Mouse (Mus musculus) forebrain, postnatal 0 days (tissue): ENCODE results near the gene Crocc2. TPM values are rescaled to one million over a fixed set of nuclear protein-coding genes. Genes with fewer than 3 reads are reported as not detected.

ENCODE experiments used
- ATAC-seq: fragments of 200-750 bp; cut with Nextera tagmentation; 2 replicates; pipeline ENCODE4 v1.8.0; 2017; ENCODE audit warnings: mild to moderate bottlenecking, moderate library complexity
- DNase-seq: peaks from one replicate; pipeline ENCODE4 v3.0.0-alpha.2; 2015
- H3K27ac ChIP-seq: fragments of 300-500 bp; sonication (generic); 2 replicates; pipeline ENCODE4 v1.5.1; 2014; ENCODE audit warnings: low read depth, mild to moderate bottlenecking, antibody characterized with exemption, low read length, moderate library complexity, mixed read lengths
- H3K27me3 ChIP-seq: fragments of 300-500 bp; sonication (generic); 2 replicates; pipeline ENCODE4 v1.6.1; 2014; ENCODE audit warnings: mild to moderate bottlenecking, low read length, mixed read lengths; ENCODE audit not compliant: insufficient read depth
- H3K36me3 ChIP-seq: fragments of 300-500 bp; sonication (generic); 2 replicates; pipeline ENCODE4 v1.6.1; 2014; ENCODE audit warnings: mild to moderate bottlenecking, moderate library complexity; ENCODE audit not compliant: insufficient read depth
- H3K4me1 ChIP-seq: fragments of 300-500 bp; sonication (generic); 2 replicates; pipeline ENCODE4 v1.6.1; 2014; ENCODE audit warnings: antibody characterized with exemption; ENCODE audit not compliant: insufficient read depth
- H3K4me2 ChIP-seq: fragments of 300-500 bp; sonication (generic); 2 replicates; pipeline ENCODE4 v1.6.1; 2014; ENCODE audit warnings: low read depth, mild to moderate bottlenecking, moderate library complexity
- H3K4me3 ChIP-seq: fragments of 300-500 bp; sonication (generic); 2 replicates; pipeline ENCODE4 v1.5.1; 2014; ENCODE audit warnings: low read depth, low read length, mixed read lengths
- H3K9ac ChIP-seq: fragments of 300-500 bp; sonication (generic); 2 replicates; pipeline ENCODE4 v1.6.1; 2014; ENCODE audit warnings: mild to moderate bottlenecking
- H3K9me3 ChIP-seq: fragments of 300-500 bp; sonication (generic); 2 replicates; pipeline ENCODE4 v1.6.1; 2016; ENCODE audit warnings: low read length
- CTCF ChIP-seq: sonication (generic); IDR thresholded peaks from 2 replicates; pipeline ENCODE4 v1.5.1; 2016; ENCODE audit warnings: antibody characterized with exemption, control low read depth, low read depth
- WGBS: fragments of 180-500 bp; shearing (Covaris S2); extraction: QIAGEN DNeasy Blood & Tissue Kit; methylation state at CpG from one replicate; pipeline ENCODE4 v1.1.7; 2014; 5-methylcytosine and 5-hydroxymethylcytosine counted together
- polyA plus RNA-seq: library from polyadenylated mRNA; unstranded; fragments of >200 nt; fragmentation: Nextera tagmentation; extraction: Ambion mirVana; gene quantifications from 2 replicates; pipeline ENCODE4 v1.2.1, GENCODE M21; 2015
- total RNA-seq: library from RNA; depleted of rRNA; stranded (reverse); fragments of >200 nt; gene quantifications from 2 replicates; pipeline ENCODE4 v1.2.3, GENCODE M21; 2014

The Crocc2 gene
- total and polyA plus RNA-seq, 2 experiments from 2014 or later = 0.92 to 2.7 TPM

DNA sequence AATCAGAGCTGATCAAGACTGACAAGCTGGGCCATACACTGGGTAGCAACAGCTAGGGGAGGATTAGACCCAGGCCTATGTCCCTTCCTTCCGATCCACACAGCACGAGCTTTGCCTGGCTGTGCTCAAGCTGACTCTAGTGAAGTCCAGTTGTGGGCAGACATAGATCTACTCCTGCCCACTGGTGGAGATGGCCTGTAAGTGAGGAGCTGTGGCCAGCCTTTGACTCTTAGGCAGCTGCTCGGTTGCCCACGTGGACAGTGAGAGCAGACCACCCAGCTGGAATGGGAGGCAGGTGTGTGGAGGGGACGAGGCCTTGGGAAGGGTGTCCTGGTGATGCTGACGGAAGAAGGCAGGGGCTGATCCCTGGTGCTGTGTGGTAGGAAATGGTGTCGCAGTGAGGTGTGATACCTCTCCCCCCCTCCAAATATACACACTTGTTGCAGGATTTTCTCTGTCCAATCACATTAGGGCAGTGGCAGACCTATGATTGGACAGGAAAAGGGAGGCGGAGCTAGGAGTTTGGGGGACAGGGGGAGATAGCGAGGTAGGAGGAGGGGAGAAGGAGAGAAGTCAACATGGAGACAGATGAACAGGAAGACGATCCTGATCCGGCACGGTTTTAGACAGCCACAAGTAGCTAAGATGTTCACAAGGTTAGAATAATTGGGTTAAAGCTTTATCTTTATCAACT lies 37.9 kb downstream of the Crocc2 start:
- H3K36me3 ChIP-seq = no peaks in the 10 kb centered on the region
- TF ChIP-seq CTCF = peak; percentile 25; the same call in 1 of the 2 replicates
- 58% methylated on average over 12 of the region's 12 CpGs for WGBS
- H3K4me1 ChIP-seq = no peaks in the 10 kb centered on the region; the same call in 1 of the 2 replicates
- H3K9ac ChIP-seq = no peak overlapping the region
- H3K27me3 ChIP-seq = no peaks in the 10 kb centered on the region
- no peak for DNase-seq
- no peak for ATAC-seq
- no peak overlapping the region for H3K27ac ChIP-seq
- H3K4me2 ChIP-seq = no peak overlapping the region
- H3K4me3 ChIP-seq = no peak overlapping the region
- no peaks in the 10 kb centered on the region for H3K9me3 ChIP-seq

DNA sequence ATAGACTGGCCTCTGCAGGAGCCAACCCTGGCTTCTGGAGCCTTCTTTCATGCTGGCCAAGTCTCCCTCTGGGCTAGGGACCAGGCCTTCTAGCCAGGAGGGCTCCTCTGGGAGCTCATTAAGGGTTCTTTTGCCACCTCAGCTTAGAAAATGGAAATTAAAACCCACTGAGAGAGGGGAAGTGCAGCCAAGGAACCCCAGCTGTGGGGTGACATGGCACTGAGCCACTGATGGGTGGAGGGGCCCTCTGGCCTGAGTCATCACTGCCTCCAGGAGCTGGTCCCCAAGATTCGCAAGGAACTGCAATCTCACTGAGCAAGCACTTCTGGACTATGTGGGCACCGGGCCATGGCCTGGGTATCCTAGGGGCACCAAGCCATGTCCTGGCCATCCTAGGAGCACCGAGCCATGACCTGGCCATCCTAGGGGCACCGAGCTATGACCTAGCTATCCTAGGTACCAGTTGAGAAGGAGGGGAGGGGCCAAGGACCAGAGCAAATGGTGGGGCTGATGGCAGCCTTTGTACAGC lies 39.1 kb downstream of the Crocc2 start:
- ATAC-seq = no peak
- 85% methylated on average over 4 of the region's 4 CpGs for WGBS
- Histone ChIP-seq H3K27ac (no peak overlapping the region), H3K27me3 (no peaks in the 10 kb centered on the region), H3K4me1 (no peaks in the 10 kb centered on the region; the same call in 1 of the 2 replicates), H3K9ac (no peak overlapping the region), H3K4me2 (no peak overlapping the region), H3K36me3 (no peaks in the 10 kb centered on the region), H3K9me3 (no peaks in the 10 kb centered on the region), H3K4me3 (no peak overlapping the region)
- DNase-seq = no peak
- TF ChIP-seq CTCF = no peak

DNA sequence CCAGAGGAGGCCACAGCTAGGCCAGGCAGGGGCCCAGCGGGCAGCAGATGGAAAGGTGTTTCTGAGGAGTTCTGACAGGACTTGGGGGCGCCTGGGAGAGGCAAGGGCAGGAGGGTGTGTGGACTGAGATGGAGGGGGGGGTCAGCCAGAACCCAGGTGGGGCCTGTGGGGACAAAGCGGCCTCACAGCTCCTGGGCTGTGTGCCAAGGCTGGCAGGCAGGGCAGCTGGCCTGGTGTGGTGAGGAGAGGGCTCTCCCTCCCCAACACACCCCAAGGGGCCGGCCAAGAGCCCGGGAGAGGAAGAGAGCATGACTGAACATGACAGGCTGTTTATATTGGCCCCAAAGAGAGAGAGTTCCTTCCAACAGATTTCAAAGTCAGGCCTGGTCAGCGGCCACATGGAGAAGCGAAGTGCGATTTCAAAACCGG lies 41.7 kb downstream of the Crocc2 start:
- H3K4me1 ChIP-seq = no peaks in the 10 kb centered on the region; the same call in 1 of the 2 replicates
- peak; percentile 57 for DNase-seq
- 21% methylated on average over 9 of the region's 9 CpGs for WGBS
- no peaks in the 10 kb centered on the region for H3K27me3 ChIP-seq
- no peak overlapping the region for H3K9ac ChIP-seq
- no peaks in the 10 kb centered on the region for H3K9me3 ChIP-seq
- H3K27ac ChIP-seq = no peak overlapping the region
- no peak overlapping the region for H3K4me3 ChIP-seq
- peak; percentile 76 for ATAC-seq
- TF ChIP-seq CTCF = no peak
- H3K36me3 ChIP-seq = no peaks in the 10 kb centered on the region
- H3K4me2 ChIP-seq = no peak overlapping the region

DNA sequence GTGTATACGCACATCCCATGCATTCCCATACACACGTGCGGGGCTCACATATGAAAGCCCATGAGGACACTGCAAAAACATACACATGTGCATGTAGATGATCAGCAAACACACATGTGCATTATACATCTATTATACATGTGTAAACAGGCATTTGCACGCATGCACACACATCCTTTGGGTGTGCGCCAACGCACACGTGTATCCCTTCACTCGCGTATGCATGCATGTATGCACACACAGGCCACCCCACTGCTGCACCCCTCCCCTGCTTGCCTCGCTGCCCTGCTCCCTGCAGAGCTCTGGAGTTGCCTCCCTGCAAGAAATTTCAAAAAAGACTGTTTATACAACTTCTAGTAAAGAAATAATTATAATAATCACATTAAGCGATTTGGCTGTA lies 42.5 kb downstream of the Crocc2 start:
- H3K4me3 ChIP-seq = no peak overlapping the region
- TF ChIP-seq CTCF = no peak
- H3K36me3 ChIP-seq = no peaks in the 10 kb centered on the region
- H3K4me1 ChIP-seq = no peaks in the 10 kb centered on the region; the same call in 1 of the 2 replicates
- 79% methylated on average over 11 of the region's 11 CpGs for WGBS
- no peak overlapping the region for H3K4me2 ChIP-seq
- no peak overlapping the region for H3K9ac ChIP-seq
- ATAC-seq (no peak), DNase-seq (no peak)
- H3K27ac ChIP-seq = no peak overlapping the region
- H3K9me3 ChIP-seq = no peaks in the 10 kb centered on the region
- no peaks in the 10 kb centered on the region for H3K27me3 ChIP-seq

DNA sequence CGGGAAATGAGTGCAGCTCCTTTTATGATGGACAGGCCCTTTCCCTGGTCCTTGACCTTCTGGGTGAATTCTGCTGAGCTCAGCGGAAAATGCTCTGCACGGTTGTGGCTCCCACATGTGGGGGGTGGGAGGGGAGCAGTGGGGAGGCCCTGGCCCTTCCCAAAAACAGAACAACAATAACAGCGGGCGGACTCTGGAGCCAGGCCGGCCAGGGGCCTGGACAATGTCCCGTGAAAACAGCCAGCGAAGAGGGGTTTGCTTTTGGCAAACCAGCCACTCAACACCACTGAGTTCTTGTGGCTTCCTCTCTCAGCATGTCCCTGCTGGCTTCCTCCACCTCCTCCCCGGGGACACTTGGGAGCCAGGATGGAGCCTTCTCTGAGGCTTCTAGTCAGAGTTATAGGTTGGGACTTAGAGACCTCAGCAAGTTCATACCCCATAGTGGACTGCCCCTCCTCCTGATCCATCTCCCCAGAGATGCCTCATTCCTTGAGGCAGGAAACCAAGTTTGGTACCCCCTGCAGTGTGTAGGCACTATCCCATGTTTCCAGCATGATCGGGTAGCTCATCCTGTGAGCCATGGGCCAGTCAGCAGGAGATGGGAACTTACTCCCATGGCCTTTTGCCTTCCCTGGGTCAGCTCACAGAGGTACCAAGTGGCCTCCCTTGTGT lies 43.2 kb downstream of the Crocc2 start:
- Histone ChIP-seq H3K36me3 (no peaks in the 10 kb centered on the region), H3K9ac (no peak overlapping the region), H3K9me3 (no peaks in the 10 kb centered on the region), H3K27me3 (no peaks in the 10 kb centered on the region), H3K27ac (no peak overlapping the region), H3K4me1 (no peaks in the 10 kb centered on the region; the same call in 1 of the 2 replicates), H3K4me3 (no peak overlapping the region), H3K4me2 (no peak overlapping the region)
- DNase-seq = no peak
- TF ChIP-seq CTCF = no peak
- no peak for ATAC-seq
- 45% methylated on average over 10 of the region's 10 CpGs for WGBS

DNA sequence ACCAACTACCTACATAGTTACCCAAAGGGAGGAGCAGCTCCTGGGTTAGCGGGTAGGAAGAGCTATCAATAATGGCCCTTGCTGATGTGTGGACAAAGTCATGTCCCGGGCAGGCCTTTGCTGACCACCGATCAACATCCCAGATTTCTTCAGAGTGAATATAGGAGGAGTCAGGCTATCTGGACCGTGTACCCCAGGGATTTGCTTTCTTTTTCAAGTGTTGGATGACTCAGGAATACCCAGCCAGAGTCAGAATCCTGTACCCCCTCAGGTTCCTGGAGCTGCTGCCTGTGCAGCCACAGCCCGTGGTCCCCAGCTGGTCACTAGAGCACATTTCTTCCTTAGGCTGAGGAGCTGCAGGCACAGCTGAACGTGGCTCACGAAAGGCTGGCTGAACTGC lies 43.9 kb downstream of the Crocc2 start:
- H3K4me1 ChIP-seq = no peaks in the 10 kb centered on the region; the same call in 1 of the 2 replicates
- ATAC-seq = no peak
- no peak overlapping the region for H3K27ac ChIP-seq
- H3K36me3 ChIP-seq = no peaks in the 10 kb centered on the region
- H3K9me3 ChIP-seq = no peaks in the 10 kb centered on the region
- no peak for TF ChIP-seq CTCF
- no peak overlapping the region for H3K9ac ChIP-seq
- no peak overlapping the region for H3K4me3 ChIP-seq
- WGBS = 87% methylated on average over 7 of the region's 7 CpGs
- DNase-seq = no peak
- H3K4me2 ChIP-seq = no peak overlapping the region
- H3K27me3 ChIP-seq = no peaks in the 10 kb centered on the region

DNA sequence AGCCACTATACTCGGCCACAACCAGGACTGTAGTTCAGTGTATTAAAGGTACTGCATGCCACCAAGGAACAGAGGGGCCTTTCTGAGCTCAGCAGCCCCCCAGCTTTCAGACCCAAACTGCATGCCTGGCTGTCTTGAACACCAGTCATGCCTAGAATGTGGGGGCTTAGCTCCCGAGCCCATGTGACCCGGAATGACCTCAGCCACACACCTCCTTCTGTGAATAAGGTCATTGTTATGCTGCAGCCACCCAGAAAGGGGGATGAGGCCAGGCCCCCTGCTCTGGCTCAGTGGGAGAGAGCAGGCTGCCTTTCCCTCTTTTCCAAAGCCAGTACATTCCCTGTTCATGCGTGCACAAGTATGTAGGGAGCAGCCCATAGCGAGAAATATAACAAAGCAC lies 46.1 kb downstream of the Crocc2 start:
- no peaks in the 10 kb centered on the region for H3K9me3 ChIP-seq
- no peak for TF ChIP-seq CTCF
- ATAC-seq (no peak), DNase-seq (no peak)
- H3K9ac ChIP-seq = no peak overlapping the region
- no peaks in the 10 kb centered on the region for H3K36me3 ChIP-seq
- no peaks in the 10 kb centered on the region for H3K27me3 ChIP-seq
- H3K4me2 ChIP-seq = no peak overlapping the region
- WGBS = 14% methylated on average over 5 of the region's 5 CpGs
- no peak overlapping the region for H3K27ac ChIP-seq
- H3K4me3 ChIP-seq = no peak overlapping the region
- no peaks in the 10 kb centered on the region; the same call in 1 of the 2 replicates for H3K4me1 ChIP-seq
